Mouse (Mus musculus) brain, adult 10 weeks (tissue): ENCODE measurements around the gene Ttll1. TPM values are rescaled to one million over a fixed set of nuclear protein-coding genes. Genes with fewer than 3 reads are reported as not detected.

Experiments used
- polyA plus RNA-seq: library from polyadenylated mRNA; stranded (reverse); fragments of 350-450 nt; fragmentation: Illumina TruSeq; extraction: RNeasy Lipid Tissue Mini Kit (QIAGEN cat#74804); gene quantifications from one replicate; pipeline ENCODE4 v1.2.3, GENCODE M21; 2015; ENCODE audit warnings: low read depth, low replicate concordance

The Ttll1 gene
- polyA plus RNA-seq: 43.6 TPM

DNA sequence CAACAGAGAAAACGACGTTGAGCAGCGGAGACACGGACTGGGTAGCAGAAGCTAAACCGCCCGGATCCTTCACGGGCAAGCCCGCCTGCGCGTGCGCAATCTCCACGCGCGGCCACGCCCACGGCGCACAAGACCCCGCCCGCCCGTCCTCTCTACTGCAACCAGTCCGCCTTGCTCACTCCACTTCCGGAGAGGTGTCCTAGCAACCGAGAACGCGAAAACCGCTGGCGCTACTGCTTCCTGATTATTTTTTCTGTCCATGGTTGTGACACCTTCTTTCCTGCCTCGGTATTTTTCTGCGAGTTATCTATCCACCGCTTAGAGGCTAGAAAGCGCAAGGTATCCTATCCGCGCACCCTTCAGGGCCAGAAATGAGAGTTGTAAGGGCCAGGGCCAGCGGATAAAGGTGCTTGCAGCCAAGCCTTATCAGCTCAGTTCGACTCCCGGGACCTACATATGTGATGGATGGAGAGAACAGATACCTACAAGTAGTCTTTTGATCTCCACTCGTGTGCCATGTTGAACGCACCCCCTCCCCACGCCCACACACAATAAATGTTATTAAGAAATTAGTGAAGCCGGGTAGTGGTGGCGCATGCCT, at the start of gene Ttll1:
Gene Ttll1 (minus strand): TSS at position 89 of the 601 bp plus-strand sequence.

DNA sequence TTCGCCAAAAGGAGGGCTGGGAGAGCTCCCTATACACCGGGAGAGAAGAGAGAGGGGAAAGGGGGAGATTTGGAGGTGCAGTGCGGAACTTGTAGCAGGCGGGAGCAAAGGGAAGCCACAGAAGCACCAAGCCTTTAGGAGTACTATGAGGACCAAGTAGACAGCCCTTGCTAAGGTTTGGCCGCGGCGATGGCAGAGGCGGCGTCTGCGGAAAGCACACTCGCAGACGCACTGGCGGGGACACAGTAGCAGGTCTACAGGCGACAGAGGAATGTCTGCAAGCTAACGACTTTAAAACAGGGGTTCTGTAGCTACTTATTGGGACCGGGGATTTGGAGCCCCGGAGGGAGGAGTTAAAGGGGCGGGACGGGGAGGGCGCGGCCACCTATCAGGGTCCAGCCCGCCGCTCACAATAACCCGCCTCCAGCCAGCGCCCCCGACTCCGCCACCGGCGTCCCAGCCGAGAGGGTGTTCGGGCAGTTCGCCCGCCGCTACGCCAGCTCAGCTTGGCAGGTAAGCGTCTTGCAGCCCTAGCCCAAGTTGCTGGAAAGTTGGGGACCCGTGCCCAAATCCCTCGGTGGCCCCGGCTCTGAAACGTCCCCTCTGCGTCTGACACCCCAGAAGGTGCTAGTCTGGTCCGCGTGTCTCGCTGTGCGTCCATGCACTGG, 15.9 kb upstream of the Ttll1 start, which contains the start of gene Bik:
Gene Bik (plus strand): TSS at position 439 of the 668 bp plus-strand sequence.

DNA sequence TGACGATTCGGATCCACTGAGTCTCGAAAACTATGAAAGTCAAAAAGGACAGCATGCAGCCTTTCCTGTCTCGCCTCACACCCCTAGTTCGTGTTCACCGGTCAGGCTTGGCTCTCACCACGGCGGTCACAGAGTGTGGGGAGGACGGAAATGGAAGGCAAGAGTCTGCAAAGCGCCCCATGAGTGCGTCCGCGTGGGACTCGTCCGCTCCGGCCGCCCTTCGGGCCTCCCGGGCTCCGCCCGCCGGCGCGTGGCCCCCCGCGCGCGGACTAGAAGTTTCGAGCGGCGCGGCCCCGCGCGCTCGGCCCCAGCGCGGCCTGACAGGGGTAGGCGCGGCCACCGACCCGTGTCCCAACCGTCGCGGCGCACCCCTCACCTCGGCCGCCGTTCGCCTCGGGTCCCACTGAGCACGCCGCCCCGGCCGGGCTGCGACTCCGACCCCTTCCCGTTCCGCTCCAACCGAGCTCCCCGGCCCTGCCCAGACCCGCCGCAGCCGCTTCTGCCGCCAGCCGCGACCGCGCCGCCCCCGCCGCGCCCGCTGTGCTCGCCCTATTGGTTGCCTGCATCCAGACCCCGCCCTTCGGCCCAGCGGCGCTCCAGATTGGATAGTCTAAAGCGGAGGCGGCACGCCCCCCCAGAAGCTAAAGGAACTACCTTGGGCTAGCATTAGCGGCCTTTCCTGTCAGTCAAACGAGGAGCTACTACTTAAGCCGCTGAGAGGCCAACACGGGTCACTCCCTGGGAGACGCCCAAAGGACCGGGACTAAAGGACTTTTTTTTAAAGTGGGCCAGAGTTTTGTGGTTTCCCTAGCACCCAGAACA, 46.4 kb downstream of the Ttll1 start, which contains the start of gene Pacsin2:
Gene Pacsin2 (minus strand): TSS at position 524 of the 822 bp plus-strand sequence.

Other genes starting within 250 kb of the Ttll1 start
- 15.7 TPM for gene Arfgap3, start 160.6 kb downstream of the Ttll1 start, polyA plus RNA-seq
- gene Pacsin2, start 46.3 kb downstream of the Ttll1 start, polyA plus RNA-seq: 88.3 TPM
- 0.54 TPM for gene Bik, start 16.0 kb upstream of the Ttll1 start, polyA plus RNA-seq
- 9.8 TPM for gene Tspo, start 52.7 kb upstream of the Ttll1 start, polyA plus RNA-seq
- 23.9 TPM for gene Mcat, start 52.9 kb upstream of the Ttll1 start, polyA plus RNA-seq
- gene Ttll12, start 84.3 kb upstream of the Ttll1 start, polyA plus RNA-seq: 11.7 TPM
- 25.6 TPM for gene Scube1, start 214.1 kb upstream of the Ttll1 start, polyA plus RNA-seq